Comparison of ENCODE assay signal across 14 mouse cellular contexts in genomic region chr6:22423070-22423980, GRCm38 (mm10).
DNase-seq lines count a peak whose midpoint lies in the region; ATAC-seq lines count a peak whose summit lies in the region.
"Had no signal": no experiment of that assay in that cellular context is flagged by ENCODE, and none has a peak within 500 bp of the region (broad histone marks: within the 10 kb centered on the region; RNA-seq: fewer than 3 reads in every experiment).

No protein-coding gene starts in this region.

- H3K9me3 ChIP-seq in kidney, embryonic 14.5 days (ENCODE audit: control insufficient read depth, low read length) = no peaks in the 10 kb centered on the region
- no peaks in the 10 kb centered on the region for H3K9me3 ChIP-seq in intestine, embryonic 16.5 days (ENCODE audit: control insufficient read depth, low read length)
- H3K9me3 ChIP-seq in stomach, embryonic 15.5 days = no peaks in the 10 kb centered on the region
- H3K9me3 ChIP-seq in neural tube, embryonic 15.5 days (replicated peaks) = no peaks in the 10 kb centered on the region
- H3K9me3 ChIP-seq in hindbrain, embryonic 16.5 days (ENCODE audit: control insufficient read depth, low read length) = no peaks in the 10 kb centered on the region
- H3K9me3 ChIP-seq: embryonic facial prominence, embryonic 15.5 days; heart, embryonic 15.5 days had no signal

- H3K4me1 ChIP-seq in kidney, embryonic 14.5 days (ENCODE audit: control insufficient read depth, insufficient read depth, low read length) = no peaks in the 10 kb centered on the region
- H3K4me1 ChIP-seq in intestine, embryonic 16.5 days (ENCODE audit: control insufficient read depth, insufficient read depth, low read length) = no peaks in the 10 kb centered on the region; the same call in 1 of the 2 replicates
- H3K4me1 ChIP-seq in stomach, embryonic 15.5 days = no peaks in the 10 kb centered on the region
- H3K4me1 ChIP-seq in neural tube, embryonic 15.5 days = no peaks in the 10 kb centered on the region
- H3K4me1 ChIP-seq in hindbrain, embryonic 16.5 days (ENCODE audit: control insufficient read depth, insufficient read depth, low read depth, low read length) = no peaks in the 10 kb centered on the region
- H3K4me1 ChIP-seq: embryonic facial prominence, embryonic 15.5 days; heart, embryonic 15.5 days had no signal

- 77% methylated on average over 9 of the region's 9 CpGs for WGBS in kidney, embryonic 14.5 days
- 61% methylated on average over 9 of the region's 9 CpGs for WGBS in intestine, embryonic 16.5 days
- 48% methylated on average over 9 of the region's 9 CpGs for WGBS in stomach, embryonic 15.5 days
- 81% methylated on average over 9 of the region's 9 CpGs for WGBS in neural tube, embryonic 15.5 days
- WGBS in hindbrain, embryonic 16.5 days = 79% methylated on average over 9 of the region's 9 CpGs

- no peaks in the 10 kb centered on the region for H3K27me3 ChIP-seq in kidney, embryonic 14.5 days (ENCODE audit: control insufficient read depth, insufficient read depth, low read length)
- H3K27me3 ChIP-seq in intestine, embryonic 16.5 days (replicated peaks; ENCODE audit: control insufficient read depth, insufficient read depth, low read length) = no peaks in the 10 kb centered on the region
- no peaks in the 10 kb centered on the region for H3K27me3 ChIP-seq in stomach, embryonic 15.5 days (replicated peaks)
- H3K27me3 ChIP-seq in neural tube, embryonic 15.5 days (replicated peaks) = no peaks in the 10 kb centered on the region
- no peaks in the 10 kb centered on the region for H3K27me3 ChIP-seq in hindbrain, embryonic 16.5 days (replicated peaks; ENCODE audit: control insufficient read depth, insufficient read depth, low read length)
- H3K27me3 ChIP-seq: embryonic facial prominence, embryonic 15.5 days; heart, embryonic 15.5 days had no signal

- H3K9ac ChIP-seq in kidney, embryonic 14.5 days (ENCODE audit: low read depth, low read length) = no peak overlapping the region
- no peak overlapping the region for H3K9ac ChIP-seq in intestine, embryonic 16.5 days (ENCODE audit: low read depth, low read length)
- H3K9ac ChIP-seq in stomach, embryonic 15.5 days = no peak overlapping the region
- no peak overlapping the region for H3K9ac ChIP-seq in neural tube, embryonic 15.5 days (replicated peaks)
- H3K9ac ChIP-seq in hindbrain, embryonic 16.5 days (ENCODE audit: low read depth, low read length) = no peak overlapping the region
- H3K9ac ChIP-seq: embryonic facial prominence, embryonic 15.5 days; heart, embryonic 15.5 days had no signal

- H3K27ac ChIP-seq in kidney, embryonic 14.5 days (ENCODE audit: low read depth, low read length) = no peak overlapping the region
- H3K27ac ChIP-seq in intestine, embryonic 16.5 days (ENCODE audit: low read length) = no peak overlapping the region
- H3K27ac ChIP-seq in stomach, embryonic 15.5 days = no peak overlapping the region
- no peak overlapping the region for H3K27ac ChIP-seq in neural tube, embryonic 15.5 days (replicated peaks)
- no peak overlapping the region for H3K27ac ChIP-seq in hindbrain, embryonic 16.5 days (ENCODE audit: low read depth, low read length)
- H3K27ac ChIP-seq: embryonic facial prominence, embryonic 15.5 days; heart, embryonic 15.5 days had no signal

- DNase-seq in kidney, postnatal 36 days = peak; percentile 13 to 19
- DNase-seq in MEL-GATA-1-ER (ENCODE audit: extremely low read depth, low read depth) = peak; percentile 64
- no peak for DNase-seq in cerebellum, postnatal 25 days
- DNase-seq: adrenal gland, postnatal 14 days; cerebellum, adult 9-11 months; kidney, postnatal 14 days; lung, postnatal 14 days had no signal

- no peak overlapping the region for H3K4me2 ChIP-seq in kidney, embryonic 14.5 days (replicated peaks; ENCODE audit: low read depth, low read length)
- H3K4me2 ChIP-seq in intestine, embryonic 16.5 days (ENCODE audit: low read depth, low read length) = no peak overlapping the region
- no peak overlapping the region for H3K4me2 ChIP-seq in stomach, embryonic 15.5 days
- no peak overlapping the region for H3K4me2 ChIP-seq in neural tube, embryonic 15.5 days
- no peak overlapping the region for H3K4me2 ChIP-seq in hindbrain, embryonic 16.5 days (ENCODE audit: low read length)
- H3K4me2 ChIP-seq: embryonic facial prominence, embryonic 15.5 days; heart, embryonic 15.5 days had no signal

- H3K4me3 ChIP-seq in kidney, embryonic 14.5 days (ENCODE audit: low read length) = no peak overlapping the region
- no peak overlapping the region for H3K4me3 ChIP-seq in intestine, embryonic 16.5 days (ENCODE audit: low read length)
- no peak overlapping the region for H3K4me3 ChIP-seq in stomach, embryonic 15.5 days (replicated peaks)
- no peak overlapping the region for H3K4me3 ChIP-seq in neural tube, embryonic 15.5 days (replicated peaks)
- no peak overlapping the region for H3K4me3 ChIP-seq in hindbrain, embryonic 16.5 days (ENCODE audit: low read length)
- H3K4me3 ChIP-seq: embryonic facial prominence, embryonic 15.5 days; heart, embryonic 15.5 days had no signal

- H3K36me3 ChIP-seq in kidney, embryonic 14.5 days (ENCODE audit: control insufficient read depth, insufficient read depth, low read length) = no peaks in the 10 kb centered on the region
- H3K36me3 ChIP-seq in intestine, embryonic 16.5 days (ENCODE audit: control insufficient read depth, insufficient read depth, low read length) = no peaks in the 10 kb centered on the region
- H3K36me3 ChIP-seq in stomach, embryonic 15.5 days = no peaks in the 10 kb centered on the region
- H3K36me3 ChIP-seq in neural tube, embryonic 15.5 days = no peaks in the 10 kb centered on the region
- no peaks in the 10 kb centered on the region for H3K36me3 ChIP-seq in hindbrain, embryonic 16.5 days (ENCODE audit: control insufficient read depth, insufficient read depth, low read length)
- H3K36me3 ChIP-seq: embryonic facial prominence, embryonic 15.5 days; heart, embryonic 15.5 days had no signal

- ATAC-seq in kidney, embryonic 14.5 days (ENCODE audit: low FRiP score, low TSS enrichment) = no peak
- peak; percentile 80 for ATAC-seq in intestine, embryonic 16.5 days
- ATAC-seq in stomach, embryonic 15.5 days (ENCODE audit: insufficient read depth, low FRiP score, low read depth) = peak; percentile 22; the same call in 1 of the 2 replicates
- no peak for ATAC-seq in neural tube, embryonic 15.5 days (ENCODE audit: low FRiP score)
- no peak for ATAC-seq in hindbrain, embryonic 16.5 days

Comparison
In these comparisons a context has a peak if more than half of its experiments do, and no peak if none do; other contexts are left out.
1. DNase-seq: peak in kidney, postnatal 36 days (2 of 2) and MEL-GATA-1-ER (single experiment); none in cerebellum, postnatal 25 days (0 of 2).
2. ATAC-seq: peak in intestine, embryonic 16.5 days (single experiment) and stomach, embryonic 15.5 days (single experiment); none in kidney, embryonic 14.5 days (single experiment), neural tube, embryonic 15.5 days (single experiment) and hindbrain, embryonic 16.5 days (single experiment).